Mouse (Mus musculus): ENCODE data around the gene Naaladl1. TPM values are rescaled to one million over a fixed set of nuclear protein-coding genes. Genes with fewer than 3 reads are reported as not detected.
A peak's percentile ranks its signal among the peaks of the same experiment; 100 is the strongest.

Naaladl1 gene
- 1 to 10 TPM in 1 of 26 experiments, under 1 TPM in 18, not detected in 7; 0.25 to 1.1 (median 0.44) TPM for total RNA-seq (2018; cell fraction: chromatin; rRNA removed)
- total RNA-seq (2018; cell fraction: cytosol; rRNA removed) = not detected
- total RNA-seq (2018; cell fraction: nucleus; rRNA removed) = under 1 TPM in 7 of 26 experiments, not detected in 19; 0.20 to 0.69 (median 0.28) TPM
- not detected in 3 replicates for polyA plus RNA-seq (2018)

DNA sequence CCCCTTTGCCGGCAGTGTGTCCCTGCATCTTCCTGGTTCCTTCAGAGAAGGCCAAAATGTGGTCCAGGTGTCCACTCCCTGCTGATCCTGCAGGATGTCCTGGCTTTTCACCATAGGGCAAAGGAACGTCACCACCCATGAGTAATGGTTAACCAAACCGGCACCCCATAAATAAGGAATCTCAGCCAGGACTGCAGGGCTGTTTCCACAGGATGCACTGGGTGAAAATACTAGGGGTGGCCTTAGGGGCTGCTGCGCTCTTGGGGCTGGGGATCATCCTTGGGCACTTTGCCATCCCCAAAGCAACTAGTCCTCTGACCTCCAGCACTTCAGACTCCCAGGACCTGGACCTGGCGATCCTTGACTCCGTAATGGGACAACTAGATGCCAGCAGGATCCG, at the start of gene Naaladl1:
Gene Naaladl1, plus strand, starts transcription at position 197 of the 400 bp plus-strand sequence.
- no peaks in the 10 kb centered on the region for H3K36me3 ChIP-seq (ENCODE audit: inconsistent target)
- no peaks in the 10 kb centered on the region for H3K79me2 ChIP-seq (ENCODE audit: inconsistent target)
- H3K27ac ChIP-seq = no peak within 1 kb of the TSS
- WGBS (ENCODE audit: missing documents) = 95% methylated on average over 7 of the region's 7 CpGs
- H3K4me3 ChIP-seq (ENCODE audit: inconsistent target) = no peak within 1 kb of the TSS

DNA sequence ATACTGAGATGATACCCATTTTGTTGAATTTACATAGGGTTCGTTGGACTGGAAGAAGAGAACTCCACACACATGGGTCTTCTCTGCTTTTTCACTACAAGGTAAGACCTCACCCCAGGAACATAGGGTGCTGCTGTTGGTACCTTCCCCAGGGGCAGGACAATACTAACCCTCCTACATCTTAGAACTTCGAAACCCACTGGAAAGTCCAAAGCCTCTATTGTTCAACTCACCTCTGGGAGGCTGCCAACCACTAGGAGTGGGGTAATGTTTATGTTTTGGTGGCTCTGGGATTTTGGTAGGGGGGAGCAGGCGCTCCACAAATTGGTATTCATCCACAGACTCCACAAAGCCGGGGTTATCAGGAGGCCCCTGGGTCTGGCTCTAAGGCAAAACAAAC, 48.9 kb upstream of the Naaladl1 start:
- 63% methylated on average over 4 of the region's 4 CpGs for WGBS (ENCODE audit: missing documents)
- peaks cover 41% of the 10 kb centered on the region for H3K36me3 ChIP-seq (ENCODE audit: inconsistent target)
- no peak overlapping the region; the same call in 1 of the 2 replicates for H3K27ac ChIP-seq
- H3K4me3 ChIP-seq (ENCODE audit: inconsistent target) = peak overlapping the region; percentile 78
- peaks cover 70% of the 10 kb centered on the region for H3K79me2 ChIP-seq (ENCODE audit: inconsistent target)

DNA sequence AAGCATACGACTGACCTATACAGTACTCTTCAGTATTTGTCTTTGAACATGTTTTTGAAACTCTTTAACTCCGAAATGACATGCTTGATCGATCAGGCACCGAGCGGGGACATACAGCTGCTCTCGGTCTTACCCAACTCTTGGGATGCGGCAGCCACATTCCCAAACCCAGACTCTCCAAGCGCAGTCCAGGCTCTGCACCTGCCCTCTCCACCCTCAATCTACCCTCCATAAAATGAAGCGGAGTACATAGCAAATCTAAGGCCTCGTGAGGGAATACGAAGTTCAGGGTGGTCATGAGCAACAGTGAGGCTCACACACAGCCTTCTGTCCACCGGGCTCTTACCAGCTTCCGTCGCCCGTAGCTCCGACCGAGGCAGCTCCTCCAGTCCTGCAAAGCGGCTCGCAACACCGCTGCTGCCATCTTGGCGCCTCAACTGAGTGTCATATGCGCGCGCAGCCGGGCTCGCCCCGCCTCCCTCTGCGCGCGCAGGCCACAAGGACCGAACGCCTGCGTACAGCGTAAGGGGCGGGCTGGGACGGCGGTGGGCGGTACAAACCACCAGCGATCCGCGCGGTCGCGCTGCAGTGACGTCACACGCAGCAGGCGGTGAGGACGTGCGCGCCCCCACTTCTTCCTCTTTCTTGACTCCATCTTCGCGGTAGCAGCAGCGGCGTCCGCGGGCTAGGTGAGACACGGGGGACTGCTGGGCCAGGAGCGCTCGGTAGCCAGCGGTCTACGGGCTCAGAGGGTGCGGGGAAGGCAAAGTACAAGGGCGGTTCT, 48.1 kb upstream of the Naaladl1 start, which contains the start of the genes Mrpl49 and Fau:
Gene Mrpl49, minus strand, starts transcription at position 473 of the 784 bp plus-strand sequence.
Gene Fau, plus strand, starts transcription at position 532 of the 784 bp plus-strand sequence.
- Histone ChIP-seq H3K27ac (peak within 1 kb of the TSS; percentile 78), H3K36me3 (ENCODE audit: inconsistent target) (peaks cover 33% of the 10 kb centered on the region), H3K4me3 (ENCODE audit: inconsistent target) (peak within 1 kb of the TSS; percentile 78), H3K79me2 (ENCODE audit: inconsistent target) (peaks cover 70% of the 10 kb centered on the region)
- under 1% methylated on average over 63 of the region's 63 CpGs for WGBS (ENCODE audit: missing documents)

DNA sequence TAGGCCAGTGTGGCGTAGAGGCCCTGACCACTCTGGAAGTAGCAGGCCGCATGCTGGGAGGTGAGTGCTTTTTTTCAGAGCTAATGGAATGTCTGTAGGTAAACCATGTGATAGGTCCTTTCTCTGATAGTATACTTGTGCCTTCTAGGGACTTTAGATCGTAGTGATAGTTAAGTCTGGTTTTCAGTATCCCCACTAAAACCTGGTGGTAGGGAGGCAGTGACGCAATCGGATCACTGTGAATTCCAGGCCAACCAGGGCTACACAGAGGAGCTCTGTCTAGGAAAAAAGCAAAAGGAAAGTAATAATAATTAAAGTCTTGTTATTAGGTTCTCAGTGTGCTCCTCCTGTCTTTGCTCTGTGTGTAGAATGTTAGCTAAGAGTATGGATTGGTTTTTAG, 47.1 kb upstream of the Naaladl1 start:
- 39% methylated on average over 5 of the region's 5 CpGs for WGBS (ENCODE audit: missing documents)
- peaks cover 68% of the 10 kb centered on the region for H3K79me2 ChIP-seq (ENCODE audit: inconsistent target)
- H3K4me3 ChIP-seq (ENCODE audit: inconsistent target) = peak overlapping the region; percentile 78
- peaks cover 23% of the 10 kb centered on the region for H3K36me3 ChIP-seq (ENCODE audit: inconsistent target)
- peak overlapping the region; percentile 78 for H3K27ac ChIP-seq

DNA sequence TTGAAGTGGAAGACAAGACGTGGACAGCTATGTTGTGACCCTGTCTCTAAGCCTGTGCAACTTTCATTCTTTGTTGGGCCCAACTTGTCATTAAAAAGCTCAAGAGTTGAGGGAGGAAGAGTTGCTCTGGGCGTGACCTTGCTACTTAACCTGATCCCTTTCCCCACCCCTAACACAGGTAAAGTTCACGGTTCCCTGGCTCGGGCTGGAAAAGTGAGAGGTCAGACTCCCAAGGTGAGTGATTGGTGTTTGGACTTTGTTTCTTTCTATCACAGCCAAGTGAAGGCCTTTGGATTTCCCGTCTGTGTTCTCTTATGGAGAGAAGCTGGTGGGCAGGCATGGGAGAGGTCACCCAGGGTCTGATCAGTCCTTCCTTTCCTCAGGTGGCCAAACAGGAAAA, 46.6 kb upstream of the Naaladl1 start:
- Histone ChIP-seq H3K27ac (peak overlapping the region; percentile 78; the same call in 1 of the 2 replicates), H3K36me3 (ENCODE audit: inconsistent target) (peaks cover 18% of the 10 kb centered on the region), H3K4me3 (ENCODE audit: inconsistent target) (peak overlapping the region; percentile 78), H3K79me2 (ENCODE audit: inconsistent target) (peaks cover 68% of the 10 kb centered on the region)
- 87% methylated on average over 5 of the region's 5 CpGs for WGBS (ENCODE audit: missing documents)

DNA sequence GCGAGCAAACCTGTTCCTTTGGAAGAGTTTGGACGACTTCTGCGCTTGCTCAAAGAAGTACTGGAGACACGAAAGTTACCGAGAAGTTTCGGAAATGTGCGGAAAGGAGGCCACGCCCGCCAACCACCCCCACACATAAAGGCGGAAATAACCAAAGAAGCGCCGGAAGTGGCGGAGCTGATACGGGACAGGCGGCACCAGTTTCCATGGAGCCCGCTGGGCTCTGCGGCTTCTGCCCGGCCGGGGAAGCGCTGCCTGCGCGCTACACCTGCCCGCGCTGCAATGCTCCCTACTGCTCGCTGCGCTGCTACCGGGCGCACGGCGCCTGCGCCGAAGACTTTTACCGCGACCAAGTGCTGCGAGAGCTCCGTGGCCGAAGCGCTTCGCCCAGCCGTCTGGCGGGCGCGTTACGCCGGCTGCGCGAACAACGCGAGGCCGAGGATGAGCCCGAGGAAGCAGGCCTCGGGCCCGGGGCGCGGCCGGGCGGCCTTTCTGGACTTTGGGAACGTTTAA, 44.5 kb upstream of the Naaladl1 start, which contains the start of gene Znhit2:
Gene Znhit2, plus strand, starts transcription at position 172 of the 513 bp plus-strand sequence.
- Histone ChIP-seq H3K4me3 (ENCODE audit: inconsistent target) (peak within 1 kb of the TSS; percentile 62), H3K79me2 (ENCODE audit: inconsistent target) (peaks cover 51% of the 10 kb centered on the region)
- under 1% methylated on average over 57 of the region's 58 CpGs for WGBS (ENCODE audit: missing documents)

DNA sequence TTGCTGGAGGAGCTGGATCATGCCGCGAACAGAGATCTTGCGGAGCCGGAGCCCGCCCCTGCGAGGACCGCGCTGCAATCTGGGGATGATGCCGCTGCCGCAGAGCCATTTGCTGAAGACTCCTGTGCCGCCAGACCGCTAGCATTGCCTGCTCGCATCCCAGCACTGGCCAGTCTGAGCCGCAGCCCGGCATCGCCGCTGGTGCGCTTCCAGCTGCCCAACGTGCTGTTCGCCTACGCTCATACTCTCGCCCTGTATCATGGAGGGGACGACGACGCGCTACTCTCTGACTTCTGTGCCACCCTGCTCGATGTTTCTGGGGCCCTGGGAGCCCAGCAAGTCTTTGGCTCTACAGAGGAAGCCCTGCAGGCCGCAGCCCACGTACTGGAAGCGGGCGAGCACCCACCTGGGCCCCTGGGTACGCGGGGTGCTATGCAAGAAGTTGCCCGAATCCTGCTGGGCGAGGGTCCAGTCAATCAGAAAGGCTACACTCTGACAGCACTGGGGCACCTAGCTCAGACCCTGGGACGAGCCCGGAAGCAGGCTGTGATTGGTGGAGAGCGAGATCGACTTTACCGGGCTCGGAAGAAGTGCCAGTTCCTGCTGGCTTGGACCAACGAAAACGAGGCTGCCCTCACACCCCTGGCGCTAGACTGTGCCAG, 43.8 kb upstream of the Naaladl1 start:
- Histone ChIP-seq H3K79me2 (ENCODE audit: inconsistent target) (peaks cover 44% of the 10 kb centered on the region), H3K27ac (peak overlapping the region; percentile 58), H3K36me3 (ENCODE audit: inconsistent target) (no peaks in the 10 kb centered on the region), H3K4me3 (ENCODE audit: inconsistent target) (peak overlapping the region; percentile 62)
- WGBS (ENCODE audit: missing documents) = under 1% methylated on average over 43 of the region's 44 CpGs

More for the DNA sequence above, 44.5 kb upstream of the Naaladl1 start, which contains the start of gene Znhit2:
- Histone ChIP-seq H3K36me3 (ENCODE audit: inconsistent target) (no peaks in the 10 kb centered on the region), H3K27ac (peak within 1 kb of the TSS; percentile 58)

DNA sequence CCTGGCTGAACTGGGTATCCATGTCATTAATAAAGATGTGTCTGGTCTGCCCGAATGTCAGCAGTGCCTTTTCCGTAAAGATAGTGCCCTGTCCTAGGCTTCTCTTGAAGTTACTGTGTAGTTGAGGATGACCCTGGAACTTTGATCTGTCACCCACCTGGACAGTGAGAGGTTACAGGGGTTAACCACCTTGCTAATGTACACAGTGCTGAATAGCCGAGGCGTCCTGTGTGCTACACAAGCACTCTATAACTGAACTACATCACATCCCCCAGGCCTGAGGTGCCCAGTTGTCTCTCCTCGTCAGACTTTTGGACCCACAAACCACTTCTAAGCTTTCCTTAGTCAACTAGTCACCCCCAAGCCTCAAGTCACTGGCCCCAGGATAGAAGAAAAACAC, 43.2 kb upstream of the Naaladl1 start:
- peak overlapping the region; percentile 62 for H3K4me3 ChIP-seq (ENCODE audit: inconsistent target)
- 63% methylated on average over 5 of the region's 5 CpGs for WGBS (ENCODE audit: missing documents)
- peak overlapping the region; percentile 58; the same call in 1 of the 2 replicates for H3K27ac ChIP-seq
- peaks cover 38% of the 10 kb centered on the region for H3K79me2 ChIP-seq (ENCODE audit: inconsistent target)
- H3K36me3 ChIP-seq (ENCODE audit: inconsistent target) = no peaks in the 10 kb centered on the region

DNA sequence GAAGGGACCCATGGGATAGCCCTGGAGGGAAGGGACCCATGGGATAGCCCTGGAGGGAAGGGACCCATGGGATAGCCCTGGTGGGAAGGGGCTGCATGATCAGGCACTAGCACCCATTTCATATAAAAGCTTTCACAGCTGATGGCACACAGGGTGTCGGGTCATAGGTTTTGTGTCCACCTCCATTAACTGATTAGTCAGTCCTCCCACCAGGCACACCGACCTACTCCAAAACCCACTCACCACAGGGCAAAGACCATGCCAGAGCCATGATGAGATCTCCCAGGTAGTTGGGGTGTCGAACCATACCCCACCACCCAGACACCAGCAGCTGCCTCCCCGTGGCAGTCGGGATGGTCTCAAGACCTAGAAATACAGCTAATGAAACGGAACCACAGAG, 42.5 kb upstream of the Naaladl1 start:
- Histone ChIP-seq H3K27ac (no peak overlapping the region), H3K4me3 (ENCODE audit: inconsistent target) (no peak overlapping the region)
- 100% methylated on average over 4 of the region's 6 CpGs for WGBS (ENCODE audit: missing documents)

DNA sequence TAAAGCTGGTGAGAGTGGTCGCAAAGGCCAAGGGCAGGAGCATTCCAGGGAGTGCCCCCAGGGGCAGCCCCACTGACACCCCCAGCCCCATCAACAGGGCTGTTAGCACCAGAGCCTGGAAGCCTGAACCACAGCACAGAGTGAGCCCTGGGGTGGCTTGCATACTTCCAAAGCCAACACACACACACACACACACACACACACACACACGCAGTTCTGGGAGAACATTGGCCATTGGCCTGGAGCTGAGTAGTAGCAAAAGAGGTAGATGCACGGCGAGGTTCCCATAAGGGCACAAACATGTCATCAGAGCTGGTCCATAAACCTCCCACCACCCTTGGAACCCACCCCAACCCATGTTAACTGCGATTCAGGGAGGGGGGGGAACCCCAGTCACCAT, 39.0 kb upstream of the Naaladl1 start:
- H3K4me3 ChIP-seq (ENCODE audit: inconsistent target) = peak overlapping the region; percentile 76
- 38% methylated on average over 5 of the region's 5 CpGs for WGBS (ENCODE audit: missing documents)
- 0 out of 2 replicates have a peak overlapping the region, but pooled peaks have one; percentile 79 for H3K27ac ChIP-seq
- H3K79me2 ChIP-seq (ENCODE audit: inconsistent target) = peaks cover 16% of the 10 kb centered on the region
- H3K36me3 ChIP-seq (ENCODE audit: inconsistent target) = peaks cover 18% of the 10 kb centered on the region; the same call in 1 of the 2 replicates

More for the DNA sequence above, 42.5 kb upstream of the Naaladl1 start:
- Histone ChIP-seq H3K79me2 (ENCODE audit: inconsistent target) (peaks cover 33% of the 10 kb centered on the region), H3K36me3 (ENCODE audit: inconsistent target) (no peaks in the 10 kb centered on the region)

DNA sequence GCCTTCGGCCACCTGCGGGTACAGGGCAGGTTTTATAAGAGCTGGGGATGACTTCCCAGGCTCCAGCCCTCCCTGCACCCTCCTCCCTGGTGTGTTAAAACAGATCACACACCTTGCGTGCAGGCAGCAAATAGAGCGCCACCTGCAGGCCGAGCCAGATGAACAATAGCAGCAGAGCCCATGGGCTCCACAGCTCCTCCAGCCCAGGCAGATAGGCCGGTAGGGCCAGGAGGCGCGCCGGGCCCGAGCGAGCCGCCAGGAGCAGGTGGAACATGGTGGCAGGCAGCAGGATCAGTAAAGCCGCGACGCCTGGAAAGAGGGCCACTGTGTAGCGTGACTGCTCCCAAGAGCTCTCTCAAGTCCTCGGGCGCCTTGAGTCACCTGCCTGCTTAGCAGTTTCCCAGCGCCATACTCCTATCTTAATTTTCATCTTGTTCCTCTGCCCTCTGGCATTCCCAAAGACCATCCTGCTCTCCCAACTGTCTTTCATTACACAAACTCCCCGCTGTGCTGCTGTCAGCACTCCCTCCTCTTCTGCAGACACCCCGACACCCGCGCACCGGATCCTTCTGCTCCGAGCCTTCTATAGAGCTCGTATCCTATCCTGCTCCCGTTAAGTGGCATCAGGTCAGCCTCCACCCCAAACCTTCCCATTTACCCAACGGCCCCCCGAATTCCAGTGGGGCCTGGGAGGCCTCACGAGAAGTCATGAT, 38.4 kb upstream of the Naaladl1 start:
- H3K4me3 ChIP-seq (ENCODE audit: inconsistent target) = peak overlapping the region; percentile 76
- peaks cover 18% of the 10 kb centered on the region; the same call in 1 of the 2 replicates for H3K36me3 ChIP-seq (ENCODE audit: inconsistent target)
- H3K79me2 ChIP-seq (ENCODE audit: inconsistent target) = peaks cover 14% of the 10 kb centered on the region
- peak overlapping the region; percentile 79 for H3K27ac ChIP-seq
- 3% methylated on average over 25 of the region's 30 CpGs for whole genome bisulfite sequencing (ENCODE audit: missing documents)

DNA sequence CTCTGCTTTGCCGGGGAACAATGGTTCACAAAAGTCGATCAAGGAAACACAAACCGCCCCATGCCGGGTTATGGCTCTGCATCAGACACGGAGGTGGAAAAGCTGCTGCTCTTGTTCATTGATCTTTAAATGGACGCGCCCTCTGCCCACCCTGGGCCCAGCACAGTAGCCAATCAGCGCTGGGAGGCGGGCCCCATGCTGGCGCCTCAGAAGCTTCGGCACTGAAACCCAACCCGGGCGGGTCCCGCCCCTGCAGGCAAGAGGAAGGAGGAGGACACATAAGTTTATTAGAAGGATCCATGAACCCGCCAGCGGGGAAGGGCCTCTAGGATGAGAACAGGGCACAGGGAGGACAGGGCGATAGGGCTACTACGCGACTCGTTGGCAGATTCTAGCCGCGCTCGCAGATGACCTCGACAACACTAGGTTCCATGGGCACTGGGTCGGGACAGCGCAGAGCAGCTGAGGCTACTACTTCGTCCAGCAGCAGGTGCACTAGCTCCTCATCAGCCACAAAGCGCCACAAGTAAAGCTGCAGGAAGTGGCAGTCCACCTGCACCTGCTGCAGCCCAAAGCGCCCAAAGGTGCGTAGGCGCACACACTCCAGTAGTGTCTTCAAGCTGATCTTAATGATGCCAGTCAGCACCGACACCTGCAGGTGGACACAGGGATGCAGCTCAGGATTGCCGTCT, 37.7 kb upstream of the Naaladl1 start, which contains the start of gene Tm7sf2:
Gene Tm7sf2, minus strand, starts transcription at position 650 of the 692 bp plus-strand sequence.
- WGBS (ENCODE audit: missing documents) = 21% methylated on average over 33 of the region's 33 CpGs
- H3K27ac ChIP-seq = peak within 1 kb of the TSS; percentile 79
- peaks cover 18% of the 10 kb centered on the region; the same call in 1 of the 2 replicates for H3K36me3 ChIP-seq (ENCODE audit: inconsistent target)
- H3K4me3 ChIP-seq (ENCODE audit: inconsistent target) = peak within 1 kb of the TSS; percentile 76
- H3K79me2 ChIP-seq (ENCODE audit: inconsistent target) = peaks cover 14% of the 10 kb centered on the region

DNA sequence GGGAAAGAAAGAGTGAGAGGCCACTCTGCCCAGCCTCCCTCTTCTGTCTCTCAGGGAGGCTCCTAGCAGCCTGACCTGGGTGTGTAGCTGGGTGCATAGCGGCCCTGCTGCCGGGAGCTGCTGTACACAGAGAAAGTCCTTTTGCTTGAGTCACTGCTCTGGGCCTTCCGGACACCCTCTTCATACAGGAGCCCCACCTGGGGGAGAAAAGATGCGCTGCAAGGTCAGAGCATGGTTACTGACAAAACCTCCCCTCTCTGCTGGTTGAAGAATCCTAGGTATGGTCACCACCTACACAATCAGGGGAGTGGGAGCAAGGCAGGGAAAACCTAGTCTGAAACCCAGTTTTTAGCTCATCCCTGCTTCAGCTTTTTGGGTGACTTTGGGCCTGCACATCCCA, 36.6 kb upstream of the Naaladl1 start:
- WGBS (ENCODE audit: missing documents) = 90% methylated on average over 4 of the region's 4 CpGs
- Histone ChIP-seq H3K27ac (no peak overlapping the region), H3K36me3 (ENCODE audit: inconsistent target) (peaks cover 18% of the 10 kb centered on the region; the same call in 1 of the 2 replicates), H3K4me3 (ENCODE audit: inconsistent target) (no peak overlapping the region), H3K79me2 (ENCODE audit: inconsistent target) (peaks cover 18% of the 10 kb centered on the region)

Measured in macrophage (primary cell).